Mouse (Mus musculus) stomach, postnatal 0 days (tissue): ENCODE measurements around the gene Rprml. TPM values are rescaled to one million over a fixed set of nuclear protein-coding genes. Genes with fewer than 3 reads are reported as not detected.

Experiments
- ATAC-seq: fragments of 200-750 bp; cut with Nextera tagmentation; 2 replicates; pipeline ENCODE4 v1.8.0; 2017; ENCODE audit not compliant: low FRiP score, low TSS enrichment
- DNase-seq: peaks from one replicate; pipeline ENCODE4 v3.0.0-alpha.2; 2016; ENCODE audit warnings: low spot score
- H3K27ac ChIP-seq: fragments of 300-500 bp; sonication (generic); replicated peaks from 2 replicates; pipeline ENCODE4 v1.5.1; 2014; ENCODE audit warnings: mild to moderate bottlenecking, control low read depth
- H3K27me3 ChIP-seq: fragments of 300-500 bp; sonication (generic); 2 replicates; pipeline ENCODE4 v1.6.1; 2014; ENCODE audit warnings: low read length; ENCODE audit not compliant: control insufficient read depth, insufficient read depth
- H3K36me3 ChIP-seq: fragments of 300-500 bp; sonication (generic); 2 replicates; pipeline ENCODE4 v1.6.1; 2014; ENCODE audit warnings: low read length, mixed read lengths; ENCODE audit not compliant: control insufficient read depth, insufficient read depth
- H3K4me1 ChIP-seq: fragments of 300-500 bp; sonication (generic); replicated peaks from 2 replicates; pipeline ENCODE4 v1.6.1; 2014; ENCODE audit warnings: antibody characterized with exemption; ENCODE audit not compliant: control insufficient read depth, insufficient read depth
- H3K4me2 ChIP-seq: fragments of 300-500 bp; sonication (generic); replicated peaks from 2 replicates; pipeline ENCODE4 v1.6.1; 2014; ENCODE audit warnings: low read depth, mild to moderate bottlenecking, control low read depth, moderate library complexity
- H3K4me3 ChIP-seq: fragments of 300-500 bp; sonication (generic); 2 replicates; pipeline ENCODE4 v1.5.1; 2014; ENCODE audit warnings: low read depth, low read length, control low read depth
- H3K9ac ChIP-seq: fragments of 300-500 bp; sonication (generic); 2 replicates; pipeline ENCODE4 v1.6.1; 2014; ENCODE audit warnings: mild to moderate bottlenecking, low read length, control low read depth, mixed read lengths
- H3K9me3 ChIP-seq: fragments of 300-500 bp; sonication (generic); 2 replicates; pipeline ENCODE4 v1.6.1; 2016; ENCODE audit warnings: low read length; ENCODE audit not compliant: control insufficient read depth
- CTCF ChIP-seq: IDR thresholded peaks from 2 replicates; pipeline ENCODE4 v1.5.1; 2016; ENCODE audit warnings: antibody characterized with exemption, low read depth, mild to moderate bottlenecking, moderate library complexity
- EP300 ChIP-seq: optimal IDR thresholded peaks from 2 replicates; pipeline ENCODE3; 2016; ENCODE audit warnings: antibody characterized with exemption
- WGBS: fragments of 180-500 bp; shearing (Covaris S2); extraction: QIAGEN DNeasy Blood & Tissue Kit; methylation state at CpG from one replicate; pipeline ENCODE4 v1.1.7; 2014; 5-methylcytosine and 5-hydroxymethylcytosine counted together
- polyA plus RNA-seq: library from polyadenylated mRNA; unstranded; fragments of >200 nt; fragmentation: Nextera tagmentation; extraction: Ambion mirVana; gene quantifications from 2 replicates; pipeline ENCODE4 v1.2.1, GENCODE M21; 2015

Rprml gene
- 0.16 and 0.25 TPM in 2 replicates for polyA plus RNA-seq

- WGBS = under 1% methylated on average over 65 of the region's 71 CpGs
- H3K27ac ChIP-seq = no peak within 1 kb of the TSS
- peaks cover 14% of the 10 kb centered on the region; the same call in 1 of the 2 replicates for H3K27me3 ChIP-seq
- H3K4me2 ChIP-seq = peak within 1 kb of the TSS; percentile 52
- no peak within 1 kb of the TSS for H3K9ac ChIP-seq
- H3K9me3 ChIP-seq = no peaks in the 10 kb centered on the region
- H3K4me3 ChIP-seq = peak within 1 kb of the TSS; percentile 30
- DNase-seq (peak; percentile 24), ATAC-seq (no peak; the same call in 1 of the 2 replicates)
- H3K36me3 ChIP-seq = no peaks in the 10 kb centered on the region
- no peak for TF ChIP-seq EP300
- no peak for TF ChIP-seq CTCF
- H3K4me1 ChIP-seq = no peaks in the 10 kb centered on the region
These were observed at the start of gene Rprml for GRCm38 (mm10) chr11:103649301-103649982. Rprml (plus strand) TSS chr11:103649570.

GRCm38 (mm10) chr11:103606611-103607010 lies 42.8 kb upstream of the Rprml start:
- no peak for DNase-seq
- Histone ChIP-seq H3K4me2 (no peak overlapping the region), H3K36me3 (no peaks in the 10 kb centered on the region), H3K9me3 (no peaks in the 10 kb centered on the region), H3K4me1 (no peaks in the 10 kb centered on the region), H3K4me3 (no peak overlapping the region), H3K27ac (no peak overlapping the region), H3K9ac (no peak overlapping the region), H3K27me3 (no peaks in the 10 kb centered on the region)
- 56% methylated on average over 5 of the region's 5 CpGs for WGBS
- no peak for ATAC-seq
- TF ChIP-seq EP300 = no peak
- TF ChIP-seq CTCF = no peak

- no peaks in the 10 kb centered on the region for H3K36me3 ChIP-seq
- H3K27ac ChIP-seq = no peak overlapping the region
- no peak overlapping the region for H3K4me2 ChIP-seq
- H3K9ac ChIP-seq = no peak overlapping the region
- TF ChIP-seq CTCF (no peak), EP300 (no peak)
- DNase-seq (no peak), ATAC-seq (no peak)
- 93% methylated on average over 2 of the region's 2 CpGs for WGBS
- no peaks in the 10 kb centered on the region for H3K4me1 ChIP-seq
- H3K27me3 ChIP-seq = no peaks in the 10 kb centered on the region
- no peaks in the 10 kb centered on the region for H3K9me3 ChIP-seq
- no peak overlapping the region for H3K4me3 ChIP-seq
These were observed 38.6 kb upstream of the Rprml start for GRCm38 (mm10) chr11:103610772-103611171.

- no peak within 1 kb of the TSS for H3K9ac ChIP-seq
- no peak within 1 kb of the TSS for H3K4me2 ChIP-seq
These were observed 28.3 kb upstream of the Rprml start, which contains the start of gene Gm884 for GRCm38 (mm10) chr11:103621040-103621439. Gm884 (minus strand) TSS chr11:103621140.

GRCm38 (mm10) chr11:103627453-103627852 lies 21.9 kb upstream of the Rprml start:
- Histone ChIP-seq H3K4me3 (no peak overlapping the region), H3K27me3 (no peaks in the 10 kb centered on the region), H3K27ac (no peak overlapping the region), H3K9me3 (no peaks in the 10 kb centered on the region), H3K9ac (no peak overlapping the region), H3K36me3 (no peaks in the 10 kb centered on the region), H3K4me1 (no peaks in the 10 kb centered on the region), H3K4me2 (no peak overlapping the region)
- no peak for ATAC-seq
- TF ChIP-seq EP300 (no peak), CTCF (no peak)
- WGBS = 73% methylated on average over 23 of the region's 23 CpGs
- DNase-seq = no peak

More at GRCm38 (mm10) chr11:103621040-103621439, 28.3 kb upstream of the Rprml start, which contains the start of gene Gm884:
- TF ChIP-seq CTCF = no peak
- no peak for TF ChIP-seq EP300
- Histone ChIP-seq H3K4me1 (no peaks in the 10 kb centered on the region), H3K36me3 (no peaks in the 10 kb centered on the region), H3K9me3 (no peaks in the 10 kb centered on the region), H3K4me3 (no peak within 1 kb of the TSS), H3K27ac (no peak within 1 kb of the TSS), H3K27me3 (no peaks in the 10 kb centered on the region)
- DNase-seq (no peak), ATAC-seq (no peak)
- 82% methylated on average over 9 of the region's 9 CpGs for WGBS

GRCm38 (mm10) chr11:103634806-103635205 lies 14.6 kb upstream of the Rprml start:
- no peaks in the 10 kb centered on the region for H3K9me3 ChIP-seq
- no peak overlapping the region for H3K27ac ChIP-seq
- no peaks in the 10 kb centered on the region for H3K36me3 ChIP-seq
- 82% methylated on average over 7 of the region's 7 CpGs for WGBS
- DNase-seq = no peak
- no peak for TF ChIP-seq CTCF
- TF ChIP-seq EP300 = no peak
- H3K4me2 ChIP-seq = no peak overlapping the region
- H3K27me3 ChIP-seq = no peaks in the 10 kb centered on the region
- no peaks in the 10 kb centered on the region for H3K4me1 ChIP-seq
- no peak overlapping the region for H3K4me3 ChIP-seq
- no peak for ATAC-seq
- H3K9ac ChIP-seq = no peak overlapping the region
